Mouse (Mus musculus): ENCODE results near the gene Celf6. TPM values are rescaled to one million over a fixed set of nuclear protein-coding genes. Genes with fewer than 3 reads are reported as not detected.

Gene Celf6
- total and polyA plus RNA-seq, 2 experiments from 2014 or later = 59.6 to 81.1 TPM

- H3K4me1 ChIP-seq (ENCODE audit: insufficient read depth, low read length) = no peaks in the 10 kb centered on the region
- H3K4me2 ChIP-seq (ENCODE audit: low read depth, low read length, poor library complexity, severe bottlenecking) = no peak overlapping the region
- no peaks in the 10 kb centered on the region for H3K9me3 ChIP-seq (ENCODE audit: low read length)
- 91% methylated on average over 4 of the region's 4 CpGs for WGBS
- peaks cover 4% of the 10 kb centered on the region for H3K36me3 ChIP-seq (ENCODE audit: insufficient read depth, low read length)
- no peak overlapping the region for H3K9ac ChIP-seq (replicated peaks; ENCODE audit: low read length, poor library complexity, severe bottlenecking)
- no peaks in the 10 kb centered on the region for H3K27me3 ChIP-seq (ENCODE audit: insufficient read depth, low read length)
- DNase-seq (ENCODE audit: low spot score) (no peak), ATAC-seq (ENCODE audit: low FRiP score) (no peak)
- H3K27ac ChIP-seq (ENCODE audit: low read depth, low read length) = no peak overlapping the region
- TF ChIP-seq CTCF (IDR thresholded peaks at IDR 0.05) = no peak
- no peak overlapping the region for H3K4me3 ChIP-seq (ENCODE audit: low read depth, low read length)
Measured at GRCm38 (mm10) chr9:59550077-59550476, 27.6 kb upstream of the Celf6 start.

DNA sequence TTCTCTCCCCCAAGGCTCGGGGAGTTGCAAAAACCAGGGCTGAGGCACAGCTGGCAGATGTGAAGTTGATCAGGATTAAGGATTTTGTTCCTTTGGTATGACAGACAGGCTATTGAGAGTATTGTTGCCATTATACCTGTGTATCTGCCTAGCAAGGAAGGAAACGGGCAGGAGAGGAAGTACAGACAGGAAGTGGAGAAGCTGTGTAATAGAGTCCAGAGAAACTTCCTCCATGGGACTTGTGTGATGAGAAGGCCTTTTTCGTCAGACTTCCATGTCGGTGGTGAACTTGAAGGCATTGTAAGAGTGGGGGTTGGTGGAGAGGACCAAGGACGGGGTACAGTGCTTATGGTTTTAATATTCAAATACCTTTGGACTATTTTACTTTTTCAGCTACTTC, 26.7 kb upstream of the Celf6 start:
- Histone ChIP-seq H3K27me3 (ENCODE audit: insufficient read depth, low read length) (no peaks in the 10 kb centered on the region), H3K36me3 (ENCODE audit: insufficient read depth, low read length) (peaks cover 11% of the 10 kb centered on the region), H3K4me2 (ENCODE audit: low read depth, low read length, poor library complexity, severe bottlenecking) (no peak overlapping the region), H3K9me3 (ENCODE audit: low read length) (no peaks in the 10 kb centered on the region), H3K4me1 (ENCODE audit: insufficient read depth, low read length) (no peaks in the 10 kb centered on the region), H3K9ac (replicated peaks; ENCODE audit: low read length, poor library complexity, severe bottlenecking) (no peak overlapping the region), H3K4me3 (ENCODE audit: low read depth, low read length) (no peak overlapping the region), H3K27ac (ENCODE audit: low read depth, low read length) (no peak overlapping the region)
- ATAC-seq (ENCODE audit: low FRiP score) (no peak), DNase-seq (ENCODE audit: low spot score) (no peak)
- TF ChIP-seq CTCF (IDR thresholded peaks at IDR 0.05) = no peak
- 86% methylated on average over 5 of the region's 5 CpGs for WGBS

DNA sequence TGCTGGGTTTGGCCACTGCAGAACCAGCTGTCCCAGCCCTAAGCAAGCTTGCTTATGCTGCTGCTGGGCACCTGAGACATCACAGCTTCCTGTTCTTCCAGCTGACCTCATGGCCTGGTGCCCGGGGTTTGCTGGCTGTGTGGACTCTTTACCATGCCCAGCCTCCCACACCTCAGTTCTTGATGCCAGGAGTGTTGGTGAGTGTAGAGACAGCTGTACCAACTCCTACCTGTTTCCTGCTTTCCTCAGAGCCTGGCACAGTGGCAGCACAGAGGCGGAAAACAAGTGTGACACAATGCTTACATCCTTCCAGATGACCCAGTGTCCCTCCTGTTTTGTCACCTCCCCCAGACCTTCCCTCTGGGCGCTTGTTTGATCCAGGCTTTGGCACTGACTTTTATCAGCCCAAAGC, 26.1 kb upstream of the Celf6 start:
- no peaks in the 10 kb centered on the region for H3K9me3 ChIP-seq (ENCODE audit: low read length)
- H3K36me3 ChIP-seq (ENCODE audit: insufficient read depth, low read length) = peaks cover 13% of the 10 kb centered on the region
- no peak for DNase-seq (ENCODE audit: low spot score)
- H3K4me2 ChIP-seq (ENCODE audit: low read depth, low read length, poor library complexity, severe bottlenecking) = no peak overlapping the region
- H3K9ac ChIP-seq (replicated peaks; ENCODE audit: low read length, poor library complexity, severe bottlenecking) = no peak overlapping the region
- no peaks in the 10 kb centered on the region for H3K27me3 ChIP-seq (ENCODE audit: insufficient read depth, low read length)
- no peak overlapping the region for H3K27ac ChIP-seq (ENCODE audit: low read depth, low read length)
- TF ChIP-seq CTCF (IDR thresholded peaks at IDR 0.05) = no peak
- H3K4me3 ChIP-seq (ENCODE audit: low read depth, low read length) = no peak overlapping the region
- H3K4me1 ChIP-seq (ENCODE audit: insufficient read depth, low read length) = no peaks in the 10 kb centered on the region
- ATAC-seq (ENCODE audit: low FRiP score) = no peak
- WGBS = 82% methylated on average over 3 of the region's 3 CpGs

DNA sequence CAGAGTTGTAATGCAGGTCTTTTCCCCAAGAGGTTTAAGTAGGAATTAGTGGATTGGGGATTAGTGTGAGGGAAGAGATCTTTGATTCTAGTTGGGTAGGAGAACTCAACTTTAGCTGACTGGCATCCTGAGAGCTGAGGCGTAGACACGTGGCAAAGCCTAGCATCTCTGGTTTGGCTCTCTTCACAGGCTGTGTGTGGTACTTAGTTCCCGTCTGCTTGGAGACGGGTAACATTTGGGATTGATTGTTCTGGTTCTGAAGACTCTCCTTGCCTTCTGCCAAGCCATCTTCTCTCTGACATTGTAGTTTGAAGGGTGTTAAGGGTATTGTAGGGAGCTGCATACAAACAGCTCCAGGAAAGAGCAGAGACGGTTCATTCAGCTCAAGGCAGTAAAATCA, 25.1 kb upstream of the Celf6 start:
- Histone ChIP-seq H3K4me3 (ENCODE audit: low read depth, low read length) (no peak overlapping the region), H3K4me1 (ENCODE audit: insufficient read depth, low read length) (no peaks in the 10 kb centered on the region), H3K27ac (ENCODE audit: low read depth, low read length) (no peak overlapping the region), H3K4me2 (ENCODE audit: low read depth, low read length, poor library complexity, severe bottlenecking) (no peak overlapping the region), H3K9me3 (ENCODE audit: low read length) (no peaks in the 10 kb centered on the region), H3K9ac (replicated peaks; ENCODE audit: low read length, poor library complexity, severe bottlenecking) (no peak overlapping the region), H3K27me3 (ENCODE audit: insufficient read depth, low read length) (no peaks in the 10 kb centered on the region), H3K36me3 (ENCODE audit: insufficient read depth, low read length) (peaks cover 23% of the 10 kb centered on the region)
- 78% methylated on average over 5 of the region's 5 CpGs for WGBS
- no peak for ATAC-seq (ENCODE audit: low FRiP score)
- no peak for TF ChIP-seq CTCF (IDR thresholded peaks at IDR 0.05)
- no peak for DNase-seq (ENCODE audit: low spot score)

DNA sequence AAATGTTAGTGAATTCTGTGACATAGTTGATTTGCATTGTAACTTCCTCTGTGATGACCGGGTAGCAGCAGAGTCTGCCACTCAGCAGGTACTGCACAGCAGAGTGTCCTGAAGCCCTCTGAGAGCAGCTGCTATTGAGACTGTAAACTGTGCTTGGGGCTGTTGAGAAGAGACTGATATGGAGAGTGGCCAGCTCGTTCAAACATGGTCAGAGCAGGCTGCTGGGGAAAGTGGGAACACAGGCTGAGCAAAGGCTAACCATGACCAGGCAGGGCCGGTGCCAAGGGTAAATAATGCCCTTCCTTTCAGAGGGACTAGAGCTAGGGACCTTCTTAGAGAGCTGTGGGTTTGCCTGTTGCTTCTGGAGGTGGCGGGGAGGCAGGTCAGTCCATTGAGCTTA, 24.0 kb upstream of the Celf6 start:
- H3K36me3 ChIP-seq (ENCODE audit: insufficient read depth, low read length) = peaks cover 29% of the 10 kb centered on the region

GRCm38 (mm10) chr9:59565600-59565999, 12.1 kb upstream of the Celf6 start:
- no peaks in the 10 kb centered on the region for H3K9me3 ChIP-seq (ENCODE audit: low read length)
- TF ChIP-seq CTCF (IDR thresholded peaks at IDR 0.05) = peak; percentile 85
- H3K36me3 ChIP-seq (ENCODE audit: insufficient read depth, low read length) = peaks cover 34% of the 10 kb centered on the region
- no peak overlapping the region for H3K9ac ChIP-seq (replicated peaks; ENCODE audit: low read length, poor library complexity, severe bottlenecking)
- no peak overlapping the region for H3K4me2 ChIP-seq (ENCODE audit: low read depth, low read length, poor library complexity, severe bottlenecking)
- no peak overlapping the region; the same call in 1 of the 2 replicates for H3K27ac ChIP-seq (ENCODE audit: low read depth, low read length)
- WGBS = 34% methylated on average over 4 of the region's 4 CpGs
- ATAC-seq (ENCODE audit: low FRiP score) = no peak; the same call in 1 of the 2 replicates
- peak; percentile 70 for DNase-seq (ENCODE audit: low spot score)
- no peaks in the 10 kb centered on the region for H3K4me1 ChIP-seq (ENCODE audit: insufficient read depth, low read length)
- no peaks in the 10 kb centered on the region for H3K27me3 ChIP-seq (ENCODE audit: insufficient read depth, low read length)
- no peak overlapping the region for H3K4me3 ChIP-seq (ENCODE audit: low read depth, low read length)

More for the DNA sequence above, 24.0 kb upstream of the Celf6 start:
- DNase-seq (ENCODE audit: low spot score) (no peak), ATAC-seq (ENCODE audit: low FRiP score) (no peak)
- no peaks in the 10 kb centered on the region for H3K27me3 ChIP-seq (ENCODE audit: insufficient read depth, low read length)
- no peaks in the 10 kb centered on the region for H3K9me3 ChIP-seq (ENCODE audit: low read length)
- no peak overlapping the region for H3K27ac ChIP-seq (ENCODE audit: low read depth, low read length)
- no peak for TF ChIP-seq CTCF (IDR thresholded peaks at IDR 0.05)
- no peak overlapping the region for H3K9ac ChIP-seq (replicated peaks; ENCODE audit: low read length, poor library complexity, severe bottlenecking)
- H3K4me3 ChIP-seq (ENCODE audit: low read depth, low read length) = no peak overlapping the region
- no peaks in the 10 kb centered on the region for H3K4me1 ChIP-seq (ENCODE audit: insufficient read depth, low read length)
- H3K4me2 ChIP-seq (ENCODE audit: low read depth, low read length, poor library complexity, severe bottlenecking) = no peak overlapping the region
- WGBS = 89% methylated on average over 4 of the region's 4 CpGs
